Mouse (Mus musculus): Measurements from ENCODE around the gene Slc3a2. TPM values are rescaled to one million over a fixed set of nuclear protein-coding genes. Genes with fewer than 3 reads are reported as not detected.

Gene Slc3a2
- polyA plus RNA-seq, 1 experiment from 2014 or later: 120 TPM

DNA sequence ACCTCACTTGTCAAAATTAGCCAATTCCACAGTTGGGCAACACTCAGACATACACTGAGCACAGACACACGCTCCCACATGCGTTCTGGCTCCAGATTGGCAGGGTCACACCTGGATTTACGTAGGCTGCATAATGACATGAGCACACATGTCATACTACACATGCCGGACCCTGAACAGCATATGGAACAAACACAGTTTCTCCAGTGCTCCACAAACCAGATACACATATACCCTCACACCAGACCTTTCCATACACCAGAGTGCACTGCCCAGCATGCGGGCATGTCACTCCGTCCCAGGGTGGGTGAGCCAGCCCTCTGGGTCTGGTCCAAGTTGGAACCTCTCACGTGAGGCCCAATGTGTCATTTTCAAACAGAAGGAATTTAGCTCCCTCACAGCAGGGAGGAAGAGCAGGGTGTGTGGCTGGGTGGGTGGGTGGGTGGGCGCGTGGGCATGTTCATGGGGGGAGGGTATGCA, 59.8 kb downstream of the Slc3a2 start, which contains the start of gene Chrm1:
Gene Chrm1, plus strand, starts transcription at position 430 of the 480 bp plus-strand sequence.
- Histone ChIP-seq H3K36me3 (replicated peaks; ENCODE audit: control insufficient read depth, insufficient read depth, low read depth, low read length) (no peaks in the 10 kb centered on the region), H3K4me3 (ENCODE audit: low read depth, low read length) (no peak within 1 kb of the TSS), H3K9ac (replicated peaks; ENCODE audit: low read length) (no peak within 1 kb of the TSS), H3K4me1 (ENCODE audit: control insufficient read depth, insufficient read depth, low read length) (no peaks in the 10 kb centered on the region), H3K9me3 (replicated peaks; ENCODE audit: control insufficient read depth, low read length) (no peaks in the 10 kb centered on the region), H3K4me2 (ENCODE audit: low read depth, low read length) (no peak within 1 kb of the TSS; the same call in 1 of the 2 replicates), H3K27ac (replicated peaks; ENCODE audit: low read depth, low read length) (no peak within 1 kb of the TSS), H3K27me3 (ENCODE audit: control insufficient read depth, insufficient read depth, low read length) (0 out of 2 replicates have a peak, but pooled peaks cover 2% of the 10 kb centered on the region)
- WGBS: 75% methylated on average over 9 of the region's 9 CpGs
- DNase-seq (ENCODE audit: low spot score) (no peak), ATAC-seq (replicated peaks; ENCODE audit: insufficient number of reproducible peaks, low FRiP score, low TSS enrichment, low read depth) (no peak)

DNA sequence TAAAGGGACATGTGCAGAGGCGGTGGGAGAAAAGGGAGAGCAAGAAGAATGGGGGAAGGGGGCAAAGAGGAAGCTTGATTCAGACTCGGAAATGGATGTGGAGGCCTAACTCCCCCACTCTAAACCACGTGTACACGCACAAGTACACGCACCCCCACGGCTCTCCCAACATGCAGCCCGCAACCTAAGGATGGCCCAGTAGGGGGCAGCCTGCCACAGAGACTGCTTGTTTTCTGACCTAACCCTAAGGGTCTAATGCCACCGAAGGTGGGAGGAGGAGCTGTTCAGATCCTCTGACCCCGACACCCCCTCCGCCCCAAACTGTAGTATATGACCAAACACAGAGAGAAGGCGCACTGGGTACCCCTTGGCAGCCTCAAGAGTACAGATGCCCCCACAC, 60.8 kb downstream of the Slc3a2 start:
- Histone ChIP-seq H3K4me1 (ENCODE audit: control insufficient read depth, insufficient read depth, low read length) (no peaks in the 10 kb centered on the region), H3K9me3 (replicated peaks; ENCODE audit: control insufficient read depth, low read length) (no peaks in the 10 kb centered on the region), H3K4me3 (ENCODE audit: low read depth, low read length) (peak overlapping the region; percentile 40), H3K27ac (replicated peaks; ENCODE audit: low read depth, low read length) (no peak overlapping the region), H3K9ac (replicated peaks; ENCODE audit: low read length) (peak overlapping the region; percentile 73), H3K4me2 (ENCODE audit: low read depth, low read length) (peak overlapping the region; percentile 93), H3K36me3 (replicated peaks; ENCODE audit: control insufficient read depth, insufficient read depth, low read depth, low read length) (no peaks in the 10 kb centered on the region), H3K27me3 (ENCODE audit: control insufficient read depth, insufficient read depth, low read length) (0 out of 2 replicates have a peak, but pooled peaks cover 2% of the 10 kb centered on the region)
- peak; percentile 82 for DNase-seq (ENCODE audit: low spot score)
- ATAC-seq (replicated peaks; ENCODE audit: insufficient number of reproducible peaks, low FRiP score, low TSS enrichment, low read depth): peak; percentile 11; the same call in 1 of the 2 replicates
- 3% methylated on average over 11 of the region's 11 CpGs for WGBS

DNA sequence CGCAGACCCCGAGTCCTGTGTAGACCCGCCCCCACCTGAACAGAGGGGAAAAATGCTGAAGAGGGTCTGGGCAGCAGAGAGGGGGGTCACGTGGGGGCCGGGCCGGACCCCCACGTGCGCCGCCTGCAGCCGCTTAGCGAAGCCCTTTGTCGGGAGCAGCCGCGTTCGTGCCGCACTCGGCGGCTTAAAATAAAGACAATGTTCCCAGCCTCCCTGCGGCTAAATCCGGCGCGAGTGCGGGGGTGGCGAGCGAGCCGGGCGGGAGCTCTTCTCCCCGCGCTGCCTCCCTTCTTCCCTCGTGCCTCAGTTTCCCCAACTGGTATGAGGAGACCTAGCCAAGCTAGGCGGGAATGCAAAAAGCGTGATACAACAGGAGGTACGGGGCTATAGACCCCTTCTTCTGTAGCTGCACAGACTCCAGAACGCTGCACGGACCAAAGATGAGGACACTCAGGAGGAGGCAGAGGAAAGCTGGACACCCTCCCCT, 61.3 kb downstream of the Slc3a2 start:
- ATAC-seq (replicated peaks; ENCODE audit: insufficient number of reproducible peaks, low FRiP score, low TSS enrichment, low read depth) (peak; percentile 61; the same call in 1 of the 2 replicates), DNase-seq (ENCODE audit: low spot score) (peak; percentile 68)
- Histone ChIP-seq H3K4me3 (ENCODE audit: low read depth, low read length) (peak overlapping the region; percentile 40), H3K4me2 (ENCODE audit: low read depth, low read length) (peak overlapping the region; percentile 93), H3K27me3 (ENCODE audit: control insufficient read depth, insufficient read depth, low read length) (0 out of 2 replicates have a peak, but pooled peaks cover 2% of the 10 kb centered on the region), H3K36me3 (replicated peaks; ENCODE audit: control insufficient read depth, insufficient read depth, low read depth, low read length) (no peaks in the 10 kb centered on the region), H3K9me3 (replicated peaks; ENCODE audit: control insufficient read depth, low read length) (no peaks in the 10 kb centered on the region), H3K9ac (replicated peaks; ENCODE audit: low read length) (peak overlapping the region; percentile 73), H3K27ac (replicated peaks; ENCODE audit: low read depth, low read length) (no peak overlapping the region), H3K4me1 (ENCODE audit: control insufficient read depth, insufficient read depth, low read length) (no peaks in the 10 kb centered on the region)
- WGBS: 0% methylated on average over 35 of the region's 35 CpGs

Small RNAs within 50 kb of the gene (microRNA-seq; reads per million reads assigned to microRNA genes)
- gene Mir6992 (ENCODE audit: borderline number of aligned reads): not detected

Other genes with a start within 250 kb of the Slc3a2 start
- 0.06 TPM in 1 of 2 replicates, not detected in the other for gene Slc22a8, start 132.1 kb downstream of the Slc3a2 start, polyA plus RNA-seq (2014; fragmentation: Nextera tagmentation; extraction: Ambion mirVana)
- gene Slc22a6, start 105.3 kb downstream of the Slc3a2 start, polyA plus RNA-seq (2014; fragmentation: Nextera tagmentation; extraction: Ambion mirVana): 0.10 and 0.29 TPM in 2 replicates
- gene Chrm1, start 59.6 kb downstream of the Slc3a2 start, polyA plus RNA-seq (2014; fragmentation: Nextera tagmentation; extraction: Ambion mirVana): 0.06 and 0.08 TPM in 2 replicates
- gene Wdr74, start 12.5 kb upstream of the Slc3a2 start, polyA plus RNA-seq (2014; fragmentation: Nextera tagmentation; extraction: Ambion mirVana): 91.0 and 92.3 TPM in 2 replicates
- gene 1700092M07Rik, start 17.3 kb upstream of the Slc3a2 start, polyA plus RNA-seq (2014; fragmentation: Nextera tagmentation; extraction: Ambion mirVana): 1.1 and 1.8 TPM in 2 replicates
- gene Stx5a, start 18.0 kb upstream of the Slc3a2 start, polyA plus RNA-seq (2014; fragmentation: Nextera tagmentation; extraction: Ambion mirVana): 107 and 110 TPM in 2 replicates
- gene Nxf1, start 33.7 kb upstream of the Slc3a2 start, polyA plus RNA-seq (2014; fragmentation: Nextera tagmentation; extraction: Ambion mirVana): 230 and 238 TPM in 2 replicates
- 191 and 197 TPM in 2 replicates for gene Tmem223, start 47.6 kb upstream of the Slc3a2 start, polyA plus RNA-seq (2014; fragmentation: Nextera tagmentation; extraction: Ambion mirVana)
- 44.8 and 51.2 TPM in 2 replicates for gene Tmem179b, start 51.1 kb upstream of the Slc3a2 start, polyA plus RNA-seq (2014; fragmentation: Nextera tagmentation; extraction: Ambion mirVana)
- 19.0 and 19.9 TPM in 2 replicates for gene Taf6l, start 63.0 kb upstream of the Slc3a2 start, polyA plus RNA-seq (2014; fragmentation: Nextera tagmentation; extraction: Ambion mirVana)
- gene Polr2g, start 75.2 kb upstream of the Slc3a2 start, polyA plus RNA-seq (2014; fragmentation: Nextera tagmentation; extraction: Ambion mirVana): 199 and 202 TPM in 2 replicates
- 6.0 and 8.0 TPM in 2 replicates for gene Zbtb3, start 79.2 kb upstream of the Slc3a2 start, polyA plus RNA-seq (2014; fragmentation: Nextera tagmentation; extraction: Ambion mirVana)
- gene Ttc9c, start 96.0 kb upstream of the Slc3a2 start, polyA plus RNA-seq (2014; fragmentation: Nextera tagmentation; extraction: Ambion mirVana): 63.0 and 68.7 TPM in 2 replicates
- 6.7 and 6.8 TPM in 2 replicates for gene Hnrnpul2, start 96.6 kb upstream of the Slc3a2 start, polyA plus RNA-seq (2014; fragmentation: Nextera tagmentation; extraction: Ambion mirVana)
- not detected in 2 replicates for gene AC129217.1, start 106.4 kb upstream of the Slc3a2 start, polyA plus RNA-seq (2014; fragmentation: Nextera tagmentation; extraction: Ambion mirVana)
- 29.9 and 39.1 TPM in 2 replicates for gene Bscl2, start 114.1 kb upstream of the Slc3a2 start, polyA plus RNA-seq (2014; fragmentation: Nextera tagmentation; extraction: Ambion mirVana)
- 39.8 and 44.8 TPM in 2 replicates for gene Gng3, start 115.8 kb upstream of the Slc3a2 start, polyA plus RNA-seq (2014; fragmentation: Nextera tagmentation; extraction: Ambion mirVana)
- 0.10 and 0.49 TPM in 2 replicates for gene Lrrn4cl, start 127.4 kb upstream of the Slc3a2 start, polyA plus RNA-seq (2014; fragmentation: Nextera tagmentation; extraction: Ambion mirVana)
- gene Ubxn1, start 148.1 kb upstream of the Slc3a2 start, polyA plus RNA-seq (2014; fragmentation: Nextera tagmentation; extraction: Ambion mirVana): 184 and 189 TPM in 2 replicates
- 56.1 and 62.0 TPM in 2 replicates for gene Uqcc3, start 157.6 kb upstream of the Slc3a2 start, polyA plus RNA-seq (2014; fragmentation: Nextera tagmentation; extraction: Ambion mirVana)
- 116 and 122 TPM in 2 replicates for gene Lbhd1, start 160.4 kb upstream of the Slc3a2 start, polyA plus RNA-seq (2014; fragmentation: Nextera tagmentation; extraction: Ambion mirVana)
- not detected in 2 replicates for gene Gm49403, start 160.6 kb upstream of the Slc3a2 start, polyA plus RNA-seq (2014; fragmentation: Nextera tagmentation; extraction: Ambion mirVana)
- gene 1810009A15Rik, start 165.5 kb upstream of the Slc3a2 start, polyA plus RNA-seq (2014; fragmentation: Nextera tagmentation; extraction: Ambion mirVana): 111 and 126 TPM in 2 replicates
- gene Gm49416, start 165.6 kb upstream of the Slc3a2 start, polyA plus RNA-seq (2014; fragmentation: Nextera tagmentation; extraction: Ambion mirVana): 0.34 TPM in 1 of 2 replicates, not detected in the other
- 30.5 and 34.6 TPM in 2 replicates for gene Ints5, start 169.6 kb upstream of the Slc3a2 start, polyA plus RNA-seq (2014; fragmentation: Nextera tagmentation; extraction: Ambion mirVana)
- gene Ganab, start 174.7 kb upstream of the Slc3a2 start, polyA plus RNA-seq (2014; fragmentation: Nextera tagmentation; extraction: Ambion mirVana): 97.4 and 114 TPM in 2 replicates
- 32.0 and 32.8 TPM in 2 replicates for gene B3gat3, start 197.0 kb upstream of the Slc3a2 start, polyA plus RNA-seq (2014; fragmentation: Nextera tagmentation; extraction: Ambion mirVana)
- gene Rom1, start 206.0 kb upstream of the Slc3a2 start, polyA plus RNA-seq (2014; fragmentation: Nextera tagmentation; extraction: Ambion mirVana): 0.72 and 0.81 TPM in 2 replicates
- 8.4 and 9.0 TPM in 2 replicates for gene Eml3, start 206.2 kb upstream of the Slc3a2 start, polyA plus RNA-seq (2014; fragmentation: Nextera tagmentation; extraction: Ambion mirVana)
- gene Mta2, start 218.5 kb upstream of the Slc3a2 start, polyA plus RNA-seq (2014; fragmentation: Nextera tagmentation; extraction: Ambion mirVana): 57.5 and 57.6 TPM in 2 replicates
- gene Tut1, start 230.5 kb upstream of the Slc3a2 start, polyA plus RNA-seq (2014; fragmentation: Nextera tagmentation; extraction: Ambion mirVana): 25.5 and 28.0 TPM in 2 replicates
- 535 and 538 TPM in 2 replicates for gene Eef1g, start 243.7 kb upstream of the Slc3a2 start, polyA plus RNA-seq (2014; fragmentation: Nextera tagmentation; extraction: Ambion mirVana)